13 mouse cellular contexts compared by ENCODE assay signal in the genomic region with DNA sequence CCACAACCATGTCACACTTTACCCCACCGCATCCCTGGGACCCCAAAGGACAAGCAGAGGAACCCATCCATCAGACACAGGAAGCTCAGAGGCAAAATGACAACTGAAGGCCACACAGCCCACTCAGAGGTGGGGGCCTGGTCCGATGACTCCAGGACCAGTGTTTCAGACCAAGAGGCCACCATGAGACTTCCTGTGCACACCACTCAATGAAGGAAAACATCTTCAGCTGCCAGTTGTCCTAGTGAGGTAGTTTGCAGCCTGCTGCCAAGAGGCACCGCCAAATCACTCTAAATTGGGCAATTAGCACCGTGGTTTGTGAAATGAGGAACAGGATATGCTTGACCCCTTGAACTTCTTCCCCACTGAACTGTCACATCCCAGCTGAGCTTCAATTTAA. TPM values are rescaled to one million over a fixed set of nuclear protein-coding genes. Genes with fewer than 3 reads are reported as not detected.
DNase-seq lines count a peak whose midpoint lies in the region; ATAC-seq lines count a peak whose summit lies in the region.
"Had no signal": no experiment of that assay in that cellular context is flagged by ENCODE, and none has a peak within 500 bp of the region (broad histone marks: within the 10 kb centered on the region; RNA-seq: fewer than 3 reads in every experiment).

No protein-coding gene starts in this region.

- no peak overlapping the region for H3K4me2 ChIP-seq in liver, embryonic 15.5 days
- H3K4me2 ChIP-seq: heart, embryonic 12.5 days; neural tube, embryonic 13.5 days had no signal

- peak overlapping the region; percentile 14; the same call in 1 of the 2 replicates for H3K27ac ChIP-seq in liver, embryonic 15.5 days (replicated peaks)
- no peak overlapping the region for H3K27ac ChIP-seq in limb, embryonic 10.5 days
- H3K27ac ChIP-seq: neural tube, embryonic 13.5 days had no signal

- H3K9ac ChIP-seq in liver, embryonic 15.5 days: no peak overlapping the region
- H3K9ac ChIP-seq: heart, embryonic 12.5 days; neural tube, embryonic 13.5 days had no signal

- peak; percentile 47; the same call in 1 of the 2 replicates for ATAC-seq in liver, embryonic 15.5 days (ENCODE audit: insufficient read depth)

- H3K4me1 ChIP-seq in liver, embryonic 15.5 days (replicated peaks): peaks cover 15% of the 10 kb centered on the region; the same call in 1 of the 2 replicates
- H3K4me1 ChIP-seq in limb, embryonic 10.5 days: peaks cover 21% of the 10 kb centered on the region

- peaks cover 3% of the 10 kb centered on the region; the same call in 1 of the 2 replicates for H3K27me3 ChIP-seq in liver, embryonic 15.5 days
- H3K27me3 ChIP-seq in limb, embryonic 10.5 days (ENCODE audit: low read depth, poor library complexity, severe bottlenecking): 0 out of 2 replicates have a peak, but pooled peaks cover 3% of the 10 kb centered on the region
- H3K27me3 ChIP-seq: neural tube, embryonic 13.5 days had no signal

- no peak overlapping the region for H3K4me3 ChIP-seq in liver, embryonic 15.5 days (replicated peaks)
- H3K4me3 ChIP-seq in limb, embryonic 10.5 days: no peak overlapping the region
- H3K4me3 ChIP-seq: erythroblast, embryonic 14.5 days; heart, embryonic 12.5 days; megakaryocyte, embryonic 14.5 days; neural tube, embryonic 13.5 days had no signal

- H3K9me3 ChIP-seq in liver, embryonic 15.5 days (replicated peaks): no peaks in the 10 kb centered on the region
- H3K9me3 ChIP-seq in limb, embryonic 10.5 days (replicated peaks): no peaks in the 10 kb centered on the region
- H3K9me3 ChIP-seq: heart, embryonic 12.5 days; neural tube, embryonic 13.5 days had no signal

- DNase-seq in adrenal gland, adult (ENCODE audit: inconsistent age in 2 of 2, low spot score in 1 of 2): peak; percentile 46 to 71
- DNase-seq in adrenal gland, postnatal 4 days (ENCODE audit: low spot score in 2 of 2): no peak
- peak; percentile 9 for DNase-seq in ovary, postnatal 36 days (ENCODE audit: low spot score)
- no peak for DNase-seq in ovary, postnatal 14 days (ENCODE audit: low spot score)
- peak; percentile 55 for DNase-seq in skeletal muscle tissue, adult 2 months (ENCODE audit: low read depth, low spot score)
- no peak for DNase-seq in cerebellum, postnatal 14 days
- DNase-seq in limb, embryonic 10.5 days (ENCODE audit: low spot score): no peak
- DNase-seq: layer of hippocampus, adult 9-11 months had no signal

- 14% methylated on average over 4 of the region's 4 CpGs for WGBS in liver, embryonic 15.5 days (ENCODE audit: insufficient replicate concordance)
- 41% methylated on average over 4 of the region's 4 CpGs for WGBS in limb, embryonic 10.5 days

- H3K36me3 ChIP-seq in liver, embryonic 15.5 days (replicated peaks): no peaks in the 10 kb centered on the region
- H3K36me3 ChIP-seq in limb, embryonic 10.5 days: no peaks in the 10 kb centered on the region
- H3K36me3 ChIP-seq: heart, embryonic 12.5 days; neural tube, embryonic 13.5 days had no signal

RNA-seq across cellular contexts. Expression of a gene that starts 41.7 kb away (rescaled TPM):
- total RNA-seq in adrenal gland, postnatal 4 days (2021): 10 to 100 TPM; 47.3 to 48.6 TPM
- 4.5 and 5.6 TPM in 2 replicates for polyA plus RNA-seq in liver, embryonic 15.5 days (2015; fragmentation: Nextera tagmentation; extraction: Ambion mirVana)
- polyA plus RNA-seq in limb, embryonic 10.5 days (2016; fragmentation: Nextera tagmentation; extraction: Ambion mirVana): 9.2 and 9.6 TPM in 2 replicates

Comparison
In these comparisons a context has a peak if more than half of its experiments do, and no peak if none do; other contexts are left out.
1. DNase-seq: peak in adrenal gland, adult (2 of 2), ovary, postnatal 36 days (single experiment) and skeletal muscle tissue, adult 2 months (single experiment); none in adrenal gland, postnatal 4 days (0 of 2), ovary, postnatal 14 days (single experiment), cerebellum, postnatal 14 days (0 of 2) and limb, embryonic 10.5 days (single experiment).